Mouse (Mus musculus): ENCODE results near the gene Gm20388. TPM values are rescaled to one million over a fixed set of nuclear protein-coding genes. Genes with fewer than 3 reads are reported as not detected.

Gene Gm20388
- polyA plus RNA-seq, 1 experiment from 2014 or later = 2.5 TPM

GRCm38 (mm10) chr8:120525832-120526231 lies 615.2 kb downstream of the Gm20388 start:
- H3K27ac ChIP-seq = peak overlapping the region; percentile 32; the same call in 1 of the 2 replicates
- no peaks in the 10 kb centered on the region for H3K9me3 ChIP-seq (replicated peaks)
- no peak for DNase-seq (ENCODE audit: low spot score)
- peaks cover 49% of the 10 kb centered on the region for H3K27me3 ChIP-seq (ENCODE audit: low read depth, poor library complexity, severe bottlenecking)
- H3K36me3 ChIP-seq = no peaks in the 10 kb centered on the region
- no peak overlapping the region for H3K4me3 ChIP-seq
- 66% methylated on average over 6 of the region's 6 CpGs for WGBS
- peaks cover 90% of the 10 kb centered on the region for H3K4me1 ChIP-seq

GRCm38 (mm10) chr8:120526577-120526976 lies 615.9 kb downstream of the Gm20388 start:
- Histone ChIP-seq H3K9me3 (replicated peaks) (no peaks in the 10 kb centered on the region), H3K27me3 (ENCODE audit: low read depth, poor library complexity, severe bottlenecking) (peaks cover 50% of the 10 kb centered on the region), H3K27ac (no peak overlapping the region), H3K4me1 (peaks cover 90% of the 10 kb centered on the region), H3K36me3 (no peaks in the 10 kb centered on the region), H3K4me3 (no peak overlapping the region)
- DNase-seq (ENCODE audit: low spot score) = no peak
- 45% methylated on average over 4 of the region's 4 CpGs for WGBS

GRCm38 (mm10) chr8:120528332-120528731 lies 617.7 kb downstream of the Gm20388 start:
- 16% methylated on average over 3 of the region's 3 CpGs for WGBS
- no peak for DNase-seq (ENCODE audit: low spot score)
- peaks cover 37% of the 10 kb centered on the region for H3K27me3 ChIP-seq (ENCODE audit: low read depth, poor library complexity, severe bottlenecking)
- H3K9me3 ChIP-seq (replicated peaks) = no peaks in the 10 kb centered on the region
- no peaks in the 10 kb centered on the region for H3K36me3 ChIP-seq
- peaks cover 97% of the 10 kb centered on the region for H3K4me1 ChIP-seq
- H3K4me3 ChIP-seq = no peak overlapping the region
- no peak overlapping the region for H3K27ac ChIP-seq

- Histone ChIP-seq H3K36me3 (no peaks in the 10 kb centered on the region), H3K4me1 (peaks cover 97% of the 10 kb centered on the region), H3K27me3 (ENCODE audit: low read depth, poor library complexity, severe bottlenecking) (peaks cover 40% of the 10 kb centered on the region), H3K9me3 (replicated peaks) (no peaks in the 10 kb centered on the region), H3K27ac (no peak overlapping the region), H3K4me3 (no peak overlapping the region)
- 64% methylated on average over 7 of the region's 7 CpGs for WGBS
- no peak for DNase-seq (ENCODE audit: low spot score)
Observed at GRCm38 (mm10) chr8:120529226-120529625, 618.6 kb downstream of the Gm20388 start.

GRCm38 (mm10) chr8:120530954-120531656 lies 620.5 kb downstream of the Gm20388 start:
- DNase-seq (ENCODE audit: low spot score) = no peak
- Histone ChIP-seq H3K9me3 (replicated peaks) (no peaks in the 10 kb centered on the region), H3K36me3 (no peaks in the 10 kb centered on the region), H3K27me3 (ENCODE audit: low read depth, poor library complexity, severe bottlenecking) (peaks cover 34% of the 10 kb centered on the region), H3K4me3 (no peak overlapping the region), H3K4me1 (peaks cover 97% of the 10 kb centered on the region), H3K27ac (peak overlapping the region; percentile 80)
- WGBS = 60% methylated on average over 15 of the region's 16 CpGs

GRCm38 (mm10) chr8:120531775-120532516 lies 621.3 kb downstream of the Gm20388 start:
- Histone ChIP-seq H3K4me3 (peak overlapping the region; percentile 42), H3K9me3 (replicated peaks) (no peaks in the 10 kb centered on the region), H3K4me1 (peaks cover 97% of the 10 kb centered on the region), H3K27ac (peak overlapping the region; percentile 80), H3K36me3 (no peaks in the 10 kb centered on the region), H3K27me3 (ENCODE audit: low read depth, poor library complexity, severe bottlenecking) (peaks cover 27% of the 10 kb centered on the region)
- WGBS = 49% methylated on average over 10 of the region's 10 CpGs
- DNase-seq (ENCODE audit: low spot score) = peak; percentile 36

GRCm38 (mm10) chr8:120532517-120533215 lies 622.0 kb downstream of the Gm20388 start:
- H3K36me3 ChIP-seq = no peaks in the 10 kb centered on the region
- H3K27me3 ChIP-seq (ENCODE audit: low read depth, poor library complexity, severe bottlenecking) = peaks cover 27% of the 10 kb centered on the region
- peak; percentile 65 for DNase-seq (ENCODE audit: low spot score)
- WGBS = under 1% methylated on average over 29 of the region's 29 CpGs
- no peaks in the 10 kb centered on the region for H3K9me3 ChIP-seq (replicated peaks)
- H3K4me1 ChIP-seq = peaks cover 97% of the 10 kb centered on the region
- peak overlapping the region; percentile 80 for H3K27ac ChIP-seq
- peak overlapping the region; percentile 42 for H3K4me3 ChIP-seq

- H3K4me3 ChIP-seq = peak overlapping the region; percentile 42
Observed at GRCm38 (mm10) chr8:120533380-120533779, 622.7 kb downstream of the Gm20388 start.

GRCm38 (mm10) chr8:120534080-120534479 lies 623.4 kb downstream of the Gm20388 start:
- WGBS = 25% methylated on average over 8 of the region's 8 CpGs
- H3K27ac ChIP-seq = peak overlapping the region; percentile 80
- H3K27me3 ChIP-seq (ENCODE audit: low read depth, poor library complexity, severe bottlenecking) = peaks cover 26% of the 10 kb centered on the region
- H3K4me1 ChIP-seq = peaks cover 97% of the 10 kb centered on the region
- H3K4me3 ChIP-seq = 0 out of 2 replicates have a peak overlapping the region, but pooled peaks have one; percentile 11
- no peaks in the 10 kb centered on the region for H3K9me3 ChIP-seq (replicated peaks)
- DNase-seq (ENCODE audit: low spot score) = no peak
- H3K36me3 ChIP-seq = no peaks in the 10 kb centered on the region

More at GRCm38 (mm10) chr8:120533380-120533779, 622.7 kb downstream of the Gm20388 start:
- peaks cover 26% of the 10 kb centered on the region for H3K27me3 ChIP-seq (ENCODE audit: low read depth, poor library complexity, severe bottlenecking)
- H3K36me3 ChIP-seq = no peaks in the 10 kb centered on the region
- peaks cover 97% of the 10 kb centered on the region for H3K4me1 ChIP-seq
- 15% methylated on average over 3 of the region's 3 CpGs for WGBS
- no peaks in the 10 kb centered on the region for H3K9me3 ChIP-seq (replicated peaks)
- H3K27ac ChIP-seq = peak overlapping the region; percentile 80
- no peak for DNase-seq (ENCODE audit: low spot score)

GRCm38 (mm10) chr8:120534504-120535368 lies 624.1 kb downstream of the Gm20388 start:
- Histone ChIP-seq H3K27ac (peak overlapping the region; percentile 80), H3K9me3 (replicated peaks) (no peaks in the 10 kb centered on the region), H3K4me3 (peak overlapping the region; percentile 11; the same call in 1 of the 2 replicates), H3K27me3 (ENCODE audit: low read depth, poor library complexity, severe bottlenecking) (peaks cover 26% of the 10 kb centered on the region), H3K36me3 (no peaks in the 10 kb centered on the region), H3K4me1 (peaks cover 97% of the 10 kb centered on the region)
- WGBS = 4% methylated on average over 14 of the region's 14 CpGs
- peak; percentile 92 for DNase-seq (ENCODE audit: low spot score)

GRCm38 (mm10) chr8:120535452-120536305 lies 625.0 kb downstream of the Gm20388 start:
- Histone ChIP-seq H3K9me3 (replicated peaks) (no peaks in the 10 kb centered on the region), H3K36me3 (no peaks in the 10 kb centered on the region), H3K27ac (peak overlapping the region; percentile 90), H3K4me3 (peak overlapping the region; percentile 77), H3K27me3 (ENCODE audit: low read depth, poor library complexity, severe bottlenecking) (peaks cover 26% of the 10 kb centered on the region), H3K4me1 (peaks cover 100% of the 10 kb centered on the region)
- under 1% methylated on average over 79 of the region's 79 CpGs for WGBS
- DNase-seq (ENCODE audit: low spot score) = peak; percentile 75
